Mouse (Mus musculus) Patski (cell line): ENCODE measurements at regions not wholly inside any gene's neighbourhood (a gene's known extent, or its start where the extent isn't known, plus 50 kb on each side); places are given as distances from the start of the nearest gene placed in this dataset.
A peak's percentile ranks its signal among the peaks of the same experiment; 100 is the strongest.
"Not testable (repeated sequence)": the region's sequence is repeated elsewhere in the genome, so short reads cannot be mapped to it uniquely, and the experiment has no call there.

ENCODE experiments used
- ATAC-seq: fragments of 100-300 bp; one replicate; pipeline ENCODE4 v1.8.0; 2021
- CTCF ChIA-PET: fragments of 350-600 bp; sonication (Branson Sonifier 250); formaldehyde crosslinking; loops from one replicate; lab custom pipeline; 2022; ENCODE audit warnings: inconsistent platforms; lab: Charles Lee
- POLR2A ChIA-PET: fragments of 350-600 bp; sonication (Branson Sonifier 250); formaldehyde crosslinking; loops from one replicate; lab custom pipeline; 2022; ENCODE audit warnings: antibody characterized with exemption, inconsistent platforms; lab: Charles Lee
- DNase-seq: peaks from one replicate; pipeline ENCODE4 v3.0.0-alpha.2; 2011; ENCODE audit warnings: low read depth, low spot score
- H3K27me3 ChIP-seq: fragments of 371-371 bp; one replicate; pipeline ENCODE4 v1.5.1; 2021
- CTCF ChIP-seq: fragments of 100-300 bp; IDR thresholded peaks from one replicate; pipeline ENCODE4 v1.5.1; 2021
- in situ Hi-C: fragments of 300-500 bp; cut with MboI; formaldehyde crosslinking; loops from 3 replicates; pipeline ENCODE4 v1.11.1; 2018; ENCODE audit warnings: low pct_unique_long_range_greater_than_20kb, mixed read lengths

DNA sequence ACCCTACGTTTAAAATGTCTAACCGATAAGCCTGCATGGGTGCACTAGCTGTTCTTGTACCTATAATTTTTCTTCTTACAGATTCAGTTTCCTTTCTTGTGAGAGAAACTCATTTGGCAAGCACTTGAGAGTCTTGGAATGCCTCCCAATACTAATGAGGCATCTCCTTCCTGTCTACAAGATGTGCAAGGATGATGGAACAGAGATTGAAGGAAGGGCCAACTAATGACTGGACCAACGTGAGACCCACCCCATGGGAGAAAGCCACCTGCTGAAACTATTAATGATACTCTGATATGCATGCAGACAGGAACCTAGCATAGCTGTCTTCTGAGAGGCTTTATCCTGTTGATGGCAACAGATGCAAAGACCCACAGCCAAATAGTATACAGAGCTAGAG, 179.9 kb upstream of the Slitrk6 start:
- no peak for TF ChIP-seq CTCF
- in situ Hi-C loops, result no loop called here
- ChIA-PET CTCF (no interaction called here), POLR2A (no interaction called here)
- ATAC-seq (no peak), DNase-seq (no peak)
- H3K27me3 ChIP-seq, result no peaks in the 10 kb centered on the region

- in situ Hi-C loops, result no loop called here
- ATAC-seq (no peak), DNase-seq (no peak)
- POLR2A ChIA-PET, result no interaction called here
- no peak for TF ChIP-seq CTCF
- CTCF ChIA-PET, result no interaction called here
- H3K27me3 ChIP-seq, result no peaks in the 10 kb centered on the region
These were observed 167.0 kb upstream of the Slitrk6 start for GRCm38 (mm10) chr14:110921989-110922388.

- no peak for ATAC-seq
- ChIA-PET CTCF (no interaction called here), POLR2A (no interaction called here)
- no peak for DNase-seq
- in situ Hi-C loops, result no loop called here
- no peak for TF ChIP-seq CTCF
- H3K27me3 ChIP-seq, result no peaks in the 10 kb centered on the region
These were observed 158.4 kb upstream of the Slitrk6 start for GRCm38 (mm10) chr14:110913341-110913740.

- ATAC-seq (no peak), DNase-seq (no peak)
- no peaks in the 10 kb centered on the region for H3K27me3 ChIP-seq
- in situ Hi-C loops, result no loop called here
- CTCF ChIA-PET, result no interaction called here
- no peak for TF ChIP-seq CTCF
- POLR2A ChIA-PET, result no interaction called here
These were observed 137.9 kb upstream of the Slitrk6 start for GRCm38 (mm10) chr14:110892865-110893264.

GRCm38 (mm10) chr14:110871339-110871738, 116.4 kb upstream of the Slitrk6 start:
- in situ Hi-C loops, result no loop called here
- TF ChIP-seq CTCF, result no peak

DNA sequence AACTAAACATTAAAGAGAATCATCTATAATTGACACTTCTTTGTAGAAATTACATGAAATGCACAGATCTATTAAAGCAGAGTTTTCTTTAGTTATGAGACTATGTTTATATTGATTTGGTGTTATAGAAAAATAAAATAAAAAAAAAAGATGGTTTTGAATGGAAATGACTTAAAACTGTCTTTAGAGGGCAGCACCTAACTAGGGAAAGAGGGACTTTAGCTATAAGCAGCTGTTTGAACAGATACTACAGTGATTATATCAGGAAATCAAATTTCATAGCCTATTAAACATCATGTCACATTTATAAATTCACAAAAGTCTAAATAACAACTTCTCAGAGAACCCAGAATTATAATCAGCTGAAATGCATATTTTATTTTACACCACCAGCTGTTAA, 69.7 kb upstream of the Slitrk6 start:
- ChIA-PET CTCF (no interaction called here), POLR2A (no interaction called here)
- in situ Hi-C loops, result no loop called here
- H3K27me3 ChIP-seq, result no peaks in the 10 kb centered on the region
- ATAC-seq, result no peak
- no peak for DNase-seq
- TF ChIP-seq CTCF, result peak; percentile 8

More at GRCm38 (mm10) chr14:110871339-110871738, 116.4 kb upstream of the Slitrk6 start:
- DNase-seq (no peak), ATAC-seq (no peak)
- no peaks in the 10 kb centered on the region for H3K27me3 ChIP-seq
- ChIA-PET POLR2A (no interaction called here), CTCF (no interaction called here)

DNA sequence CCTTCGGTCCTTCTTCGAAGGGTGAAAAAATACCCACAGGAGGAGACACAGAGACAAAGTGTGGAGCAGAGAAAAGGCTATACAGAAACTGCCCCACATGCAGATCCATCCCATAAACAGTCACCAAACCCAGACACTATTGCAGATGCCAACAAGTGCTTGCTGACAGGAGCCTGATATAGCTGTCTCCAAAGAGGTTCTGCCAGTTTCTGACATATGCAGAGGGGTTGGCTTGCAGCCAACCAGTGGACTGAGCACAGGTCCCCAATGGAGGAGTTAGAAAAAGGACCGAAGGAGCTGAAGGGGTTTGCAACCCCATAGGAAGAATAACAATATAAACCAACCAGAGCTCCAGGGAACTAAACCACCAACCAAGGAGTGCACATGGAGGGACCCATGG, 67.2 kb upstream of the Slitrk6 start:
- ATAC-seq, DNase-seq, POLR2A ChIA-PET, in situ Hi-C loops, CTCF ChIA-PET, H3K27me3 ChIP-seq: not testable (repeated sequence)
